Mouse (Mus musculus) T-helper 1 cell (primary cell): ENCODE data around the gene Lmf2.

Experiments
- in situ Hi-C: fragments of 300-600 bp; cut with MboI, MseI; formaldehyde crosslinking; loops from one replicate; pipeline ENCODE4 v1.15.1; 2025; ENCODE audit warnings: high pct_unique_total_duplicates

Lmf2 gene

DNA sequence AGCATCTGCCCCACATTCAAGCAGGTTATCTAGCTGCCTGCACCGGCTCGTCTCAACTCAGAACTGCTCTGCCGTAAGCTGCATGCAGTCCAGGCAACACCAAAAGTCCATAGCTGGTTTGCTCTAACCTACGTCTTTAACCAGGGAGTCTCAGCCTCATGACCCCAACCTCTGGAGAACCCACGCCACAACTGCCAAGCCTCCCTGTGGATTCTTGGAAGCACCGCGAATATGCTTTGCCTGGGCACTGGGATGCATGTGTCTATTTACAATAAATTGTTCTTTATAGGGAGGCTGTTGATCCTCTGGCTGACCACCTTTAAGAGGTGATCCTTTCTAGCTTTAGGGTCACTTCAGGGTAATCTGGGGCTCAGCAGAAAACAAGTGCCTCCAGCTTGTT lies 17.1 kb upstream of the Lmf2 start:
- in situ Hi-C loops: loop anchor here (5.0 kb wide), 1 partner anchor 55 kb away; the partner anchor contains the start of genes C730034F03Rik, Chkb, Cpt1b and Gm44502

- in situ Hi-C loops: loop anchor here (5.0 kb wide), 1 partner anchor 55 kb away; the partner anchor contains the start of genes C730034F03Rik, Chkb, Cpt1b and Gm44502
These were observed 16.6 kb upstream of the Lmf2 start for GRCm38 (mm10) chr15:89372068-89372467.

- in situ Hi-C loops: no loop called here
These were observed 9.7 kb upstream of the Lmf2 start for GRCm38 (mm10) chr15:89365141-89365551.

DNA sequence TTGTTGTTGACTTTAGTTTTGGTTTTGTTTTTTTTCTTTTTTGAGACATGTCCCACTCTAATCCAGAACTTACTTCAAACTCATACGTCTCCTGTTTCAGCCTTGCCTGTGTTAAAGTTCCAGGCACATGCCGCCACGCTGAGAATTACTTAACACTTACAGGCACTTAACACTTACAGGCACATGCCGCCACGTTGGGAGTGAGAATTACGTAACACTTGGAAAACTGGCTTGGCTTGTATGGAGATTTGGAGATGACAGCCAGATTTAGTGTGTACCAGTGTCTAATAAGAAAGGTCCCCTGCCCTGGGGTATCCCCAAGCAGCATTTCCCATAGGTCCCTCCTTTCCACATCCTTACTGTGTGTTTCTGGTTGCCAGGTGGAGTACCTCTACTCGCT lies 7.6 kb upstream of the Lmf2 start:
- in situ Hi-C loops: no loop called here

DNA sequence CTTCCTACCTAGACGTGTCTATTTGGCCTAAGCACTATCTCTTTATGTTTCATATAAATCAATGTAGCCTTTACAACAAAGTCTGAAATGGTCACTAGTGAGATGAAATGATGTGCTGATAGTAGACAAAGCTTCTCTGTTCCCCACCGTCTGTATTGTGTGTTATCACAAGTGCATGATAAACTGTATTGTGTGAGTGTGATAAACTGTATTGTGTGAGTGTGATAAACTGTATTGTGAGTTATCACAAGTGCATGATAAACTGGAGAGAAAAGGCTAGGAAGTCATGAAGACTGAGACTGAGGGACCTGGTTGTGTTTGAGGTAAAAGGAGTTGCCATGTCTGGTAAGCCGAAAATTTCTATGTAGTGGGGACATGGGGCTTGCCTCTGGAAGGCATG lies 3.3 kb upstream of the Lmf2 start:
- in situ Hi-C loops: no loop called here

DNA sequence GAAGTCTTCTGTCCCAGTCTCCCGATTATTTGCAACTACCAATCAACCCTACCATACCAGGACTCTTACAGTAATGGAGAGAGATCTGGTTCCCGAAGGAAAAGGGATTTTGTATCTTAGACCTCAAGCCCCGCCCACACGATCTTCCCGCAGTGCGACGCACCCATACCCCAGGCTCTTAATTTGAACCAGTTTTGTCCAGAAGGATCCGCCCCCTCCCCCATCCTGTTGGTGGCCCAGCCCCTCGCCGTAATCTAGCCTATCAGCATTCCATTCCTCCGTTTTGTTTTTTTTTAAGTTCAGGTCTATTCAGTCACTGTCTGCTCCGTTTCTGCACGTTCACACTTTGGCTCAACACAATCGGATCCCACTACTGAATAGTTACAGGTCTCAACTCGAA lies 913 bp upstream of the Lmf2 start:
- in situ Hi-C loops: no loop called here

GRCm38 (mm10) chr15:89354455-89354854 lies 1.0 kb downstream of the Lmf2 start:
- in situ Hi-C loops: no loop called here

DNA sequence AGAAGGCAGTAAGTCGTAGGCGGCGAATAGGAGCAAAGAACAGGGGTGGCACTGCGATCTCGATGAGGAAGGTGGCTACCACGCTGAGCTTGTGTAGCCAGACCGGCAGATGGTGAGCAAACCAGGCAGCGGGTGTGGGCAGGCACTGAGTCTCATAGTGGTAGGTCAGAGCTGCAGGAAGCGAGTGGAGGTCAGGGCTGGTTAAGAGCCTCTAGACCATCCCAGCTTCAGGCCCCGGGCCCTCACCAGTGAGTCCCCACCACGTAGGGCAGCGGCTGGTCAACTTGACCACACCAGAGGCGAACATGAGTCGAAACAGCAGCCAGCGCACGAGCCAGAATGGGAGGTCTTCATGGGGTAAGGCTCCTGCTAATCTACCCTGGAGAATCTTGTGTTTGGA lies 1.6 kb downstream of the Lmf2 start:
- in situ Hi-C loops: no loop called here

GRCm38 (mm10) chr15:89352795-89353194 lies 2.7 kb downstream of the Lmf2 start:
- in situ Hi-C loops: no loop called here

DNA sequence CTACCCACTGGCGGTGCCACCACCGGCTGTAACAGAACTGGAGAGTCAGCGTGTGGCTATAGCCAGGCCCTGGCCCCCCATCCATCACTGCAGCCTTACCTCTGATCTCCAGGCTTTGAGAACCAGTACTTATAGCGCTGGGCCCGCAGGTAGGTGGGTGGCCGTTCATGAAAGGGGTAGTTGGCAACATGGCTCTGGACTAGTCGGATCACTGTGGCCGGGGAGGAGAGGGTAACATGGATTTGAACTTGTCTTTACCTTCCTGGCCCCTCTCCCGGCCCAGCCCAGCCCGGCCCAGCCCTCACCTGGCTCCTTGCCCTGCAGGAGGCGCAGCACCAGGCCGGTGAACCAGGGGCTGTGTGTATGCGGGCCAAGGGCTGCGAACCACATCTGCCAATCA lies 3.4 kb downstream of the Lmf2 start:
- in situ Hi-C loops: no loop called here

DNA sequence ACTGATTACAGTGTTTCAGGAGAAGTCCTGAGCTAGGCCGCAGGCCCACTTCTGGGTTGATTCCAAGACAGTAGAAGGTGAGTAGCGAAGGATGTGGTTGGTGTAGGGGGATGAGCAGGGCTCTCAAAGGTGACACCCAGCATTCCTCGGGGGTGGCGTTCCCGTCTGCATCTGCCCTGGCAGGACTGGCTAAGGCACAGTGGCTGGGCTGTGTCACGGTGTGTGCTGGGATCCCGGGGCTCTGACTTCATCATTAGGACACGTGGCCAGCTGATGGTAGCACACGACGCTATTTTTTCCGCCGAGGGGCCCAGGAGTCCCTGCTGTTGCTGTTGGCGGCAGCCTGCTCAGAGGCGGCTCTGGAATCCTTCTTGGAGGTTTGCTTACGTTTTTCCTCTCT lies 4.2 kb downstream of the Lmf2 start:
- in situ Hi-C loops: no loop called here

- in situ Hi-C loops: no loop called here
These were observed 5.0 kb downstream of the Lmf2 start for GRCm38 (mm10) chr15:89350447-89350846.

- in situ Hi-C loops: no loop called here
These were observed 12.1 kb downstream of the Lmf2 start for GRCm38 (mm10) chr15:89343325-89343724.

- in situ Hi-C loops: no loop called here
These were observed 13.8 kb downstream of the Lmf2 start for GRCm38 (mm10) chr15:89341678-89342077.

DNA sequence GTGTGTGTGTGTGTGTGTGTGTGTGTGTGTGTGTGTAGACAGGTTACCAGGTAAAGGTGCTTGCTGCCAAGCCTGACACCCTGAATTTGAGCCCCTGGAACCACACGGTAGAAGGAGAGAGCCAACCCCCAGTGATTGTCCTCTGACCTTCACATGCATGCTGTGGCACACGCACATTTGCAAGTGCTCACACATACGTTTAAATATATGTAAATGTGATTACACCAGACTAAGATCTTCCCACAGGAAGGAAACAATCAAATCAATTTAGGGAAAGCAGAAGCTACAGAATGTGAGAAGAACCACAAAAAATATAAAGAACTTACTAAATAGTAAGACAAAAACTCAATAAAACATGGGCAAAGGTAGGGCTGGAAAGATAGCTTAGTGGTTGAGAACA lies 15.3 kb downstream of the Lmf2 start:
- in situ Hi-C loops: no loop called here

DNA sequence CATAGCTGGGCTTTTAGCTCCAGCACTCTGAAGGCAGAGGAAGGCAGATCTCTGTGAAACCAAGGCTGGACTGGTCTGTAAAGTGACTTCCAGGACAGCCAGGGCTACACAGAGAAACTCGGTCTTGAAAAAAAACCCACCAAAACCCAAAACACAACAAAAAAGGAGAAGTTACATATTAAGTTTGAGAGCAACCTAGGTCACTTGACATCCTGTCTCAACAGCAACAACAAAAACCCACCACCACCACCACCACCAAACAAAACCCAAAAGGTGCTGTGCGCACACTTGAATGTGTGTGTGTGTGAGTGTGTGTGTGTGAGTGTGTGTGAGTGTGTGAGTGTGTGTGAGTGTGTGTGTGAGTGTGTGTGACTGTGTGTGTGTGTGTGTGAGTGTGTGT lies 15.8 kb downstream of the Lmf2 start:
- in situ Hi-C loops: no loop called here

DNA sequence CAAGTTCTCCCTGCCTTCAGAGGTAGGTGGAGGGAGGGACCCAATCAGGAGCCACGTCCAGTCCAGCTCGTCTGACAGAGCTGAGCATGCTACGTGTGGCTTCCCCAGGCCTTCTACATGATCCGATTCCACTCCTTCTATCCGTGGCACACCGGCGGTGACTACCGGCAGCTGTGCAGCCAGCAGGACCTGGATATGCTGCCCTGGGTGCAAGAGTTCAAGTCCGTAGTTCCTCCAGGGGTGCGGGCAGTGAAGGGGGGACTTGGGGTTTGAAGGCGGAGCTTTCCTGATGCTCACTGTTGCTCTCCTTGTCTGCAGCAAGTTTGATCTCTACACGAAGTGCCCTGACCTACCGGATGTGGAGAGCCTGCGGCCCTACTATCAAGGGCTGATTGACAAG lies 19.0 kb downstream of the Lmf2 start:
- in situ Hi-C loops: no loop called here

DNA sequence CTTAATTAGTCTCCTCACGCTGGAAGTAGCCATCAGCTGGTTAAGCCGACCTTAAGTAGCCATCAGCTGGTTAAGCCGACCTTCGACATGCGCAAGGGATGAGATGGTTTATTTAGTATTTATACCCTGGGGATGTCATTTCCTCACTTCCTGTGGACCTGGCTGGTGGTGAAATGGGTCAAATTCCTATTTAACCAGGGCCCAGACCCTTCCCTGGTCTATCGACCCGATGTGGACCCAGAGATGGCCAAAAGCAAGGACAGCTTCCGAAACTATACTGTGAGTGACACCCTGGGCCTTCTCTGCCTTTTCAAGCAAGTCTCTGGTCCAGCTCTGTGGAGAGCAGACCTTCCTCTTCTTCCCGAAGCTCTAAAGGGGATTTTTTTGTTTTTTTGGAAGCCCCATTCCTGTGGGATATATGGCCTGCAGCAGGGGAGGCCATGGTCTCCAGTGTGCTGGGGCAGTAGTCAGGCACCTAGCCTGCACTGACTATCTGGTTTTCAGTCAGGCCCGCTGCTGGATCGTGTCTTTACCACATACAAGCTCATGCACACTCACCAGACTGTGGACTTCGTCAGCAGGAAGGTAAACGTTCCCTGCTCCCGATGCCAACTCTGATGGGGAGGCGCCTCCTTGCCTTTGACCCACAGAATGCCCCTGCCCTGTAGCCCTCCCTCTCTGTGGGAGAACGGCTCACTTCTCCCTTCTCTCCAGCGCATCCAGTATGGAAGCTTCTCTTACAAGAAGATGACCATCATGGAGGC lies 20.5 kb downstream of the Lmf2 start:
- in situ Hi-C loops: no loop called here

DNA sequence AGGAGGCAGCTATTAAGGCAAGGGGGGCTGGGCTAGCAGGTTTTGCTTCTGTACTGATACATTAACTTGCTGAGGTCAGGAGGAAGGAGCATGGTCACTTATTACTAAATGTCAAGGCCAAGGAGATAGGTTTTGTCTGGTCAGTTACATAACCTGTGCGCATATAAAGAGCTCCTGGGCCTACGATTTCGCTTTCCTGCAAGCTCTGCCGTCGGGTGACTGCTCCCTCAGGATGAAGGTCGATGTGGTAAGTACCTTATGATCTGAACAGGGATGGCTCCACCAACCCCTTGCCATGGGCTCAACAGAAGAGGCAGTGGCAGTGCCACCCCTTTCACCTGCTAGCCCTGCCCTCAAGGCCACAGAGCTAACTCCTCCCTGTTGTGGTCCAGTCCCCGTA lies 21.2 kb downstream of the Lmf2 start, which contains the start of gene Miox:
Gene Miox (plus strand): TSS at position 128 of the 400 bp plus-strand sequence.
- in situ Hi-C loops: no loop called here

GRCm38 (mm10) chr15:89326441-89326840 lies 29.0 kb downstream of the Lmf2 start:
- in situ Hi-C loops: no loop called here

DNA sequence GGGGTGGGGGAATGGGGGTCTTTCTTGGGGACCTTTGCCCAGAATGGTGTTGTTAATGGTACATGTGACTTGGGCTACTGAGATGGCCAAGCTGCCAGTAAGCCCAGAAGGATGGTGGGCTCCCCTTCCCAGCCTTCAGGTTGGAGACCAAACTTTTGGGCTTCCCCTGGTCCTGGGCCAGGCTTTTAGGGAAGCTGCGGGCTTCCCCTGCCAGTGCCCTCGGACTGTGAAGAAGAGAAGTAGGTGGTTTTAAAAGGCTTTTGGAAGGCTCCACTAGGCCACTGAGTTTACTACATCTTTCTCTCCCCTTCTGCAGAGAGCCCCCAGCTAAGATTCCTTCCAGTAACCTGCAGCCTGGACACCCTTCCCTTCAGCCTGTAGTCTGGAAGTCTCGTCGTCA lies 31.8 kb downstream of the Lmf2 start:
- in situ Hi-C loops: no loop called here

DNA sequence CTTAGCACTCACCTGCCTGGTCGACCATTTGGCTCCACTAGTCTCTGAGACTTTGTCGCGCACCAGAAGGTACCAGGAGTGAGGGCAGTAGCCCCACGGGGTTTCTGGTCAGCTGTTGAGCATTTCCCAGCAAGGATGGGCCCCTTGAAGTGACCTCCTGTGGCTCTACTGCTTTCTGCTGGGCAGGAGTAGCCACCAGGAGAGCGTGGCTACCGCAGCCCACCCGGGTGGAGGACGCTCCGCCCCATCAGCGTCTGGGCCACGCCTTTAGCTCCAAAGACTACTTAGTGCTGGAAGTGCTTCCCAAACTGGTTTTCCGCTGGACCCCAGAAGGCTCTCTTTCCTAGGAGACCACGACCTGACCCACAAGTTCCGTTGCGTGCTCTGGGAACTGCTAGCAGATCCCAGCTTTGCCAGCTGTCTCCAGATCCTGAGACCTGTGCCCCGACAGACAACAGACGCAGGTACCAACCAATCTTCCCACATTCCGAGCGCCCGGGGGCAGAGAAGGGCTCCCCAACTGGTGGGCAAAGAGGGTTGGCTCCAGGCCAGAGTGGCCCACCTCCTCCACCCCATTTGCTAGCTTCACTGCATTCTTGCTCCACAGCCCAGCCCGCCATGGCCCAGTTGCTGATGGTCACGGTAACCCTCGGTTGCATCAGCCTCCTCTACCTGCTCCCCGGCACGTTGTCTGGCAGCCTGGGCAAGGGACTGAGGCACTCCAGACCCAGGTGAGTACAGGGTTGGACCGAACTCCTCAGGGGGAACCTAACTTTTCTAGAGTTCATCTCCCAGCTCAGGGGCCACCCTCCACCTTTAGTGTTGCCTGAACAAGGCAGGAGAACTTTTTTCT lies 32.6 kb downstream of the Lmf2 start, which contains the start of gene Adm2:
Gene Adm2 (plus strand): TSS at position 51 of the 853 bp plus-strand sequence.
- in situ Hi-C loops: no loop called here

- in situ Hi-C loops: no loop called here
These were observed 34.2 kb downstream of the Lmf2 start for GRCm38 (mm10) chr15:89321264-89321663.
